Mouse (Mus musculus): ENCODE measurements around the gene BC028528. TPM values are rescaled to one million over a fixed set of nuclear protein-coding genes. Genes with fewer than 3 reads are reported as not detected.
"Not testable (repeated sequence)": the region's sequence is repeated elsewhere in the genome, so short reads cannot be mapped to it uniquely, and the experiment has no call there.

Gene BC028528
- polyA plus RNA-seq, 1 experiment from 2014 or later = 12.4 TPM

GRCm38 (mm10) chr3:95928261-95928657 is 36.5 kb upstream of the BC028528 start:
- Histone ChIP-seq H3K27me3 (no peaks in the 10 kb centered on the region), H3K36me3 (ENCODE audit: poor library complexity, severe bottlenecking) (peaks cover 2% of the 10 kb centered on the region; the same call in 1 of the 2 replicates), H3K9ac (peak overlapping the region; percentile 56), H3K27ac (peak overlapping the region; percentile 80; the same call in 1 of the 2 replicates), H3K9me3 (replicated peaks) (no peaks in the 10 kb centered on the region), H3K4me1 (peaks cover 23% of the 10 kb centered on the region), H3K4me2 (peak overlapping the region; percentile 64), H3K4me3 (peak overlapping the region; percentile 41)
- no peak for ATAC-seq
- 73% methylated on average over 6 of the region's 6 CpGs for WGBS

GRCm38 (mm10) chr3:95925087-95925486 is 33.3 kb upstream of the BC028528 start:
- no peaks in the 10 kb centered on the region for H3K36me3 ChIP-seq (ENCODE audit: poor library complexity, severe bottlenecking)
- H3K27me3 ChIP-seq = no peaks in the 10 kb centered on the region
- no peaks in the 10 kb centered on the region for H3K4me1 ChIP-seq
- H3K9me3 ChIP-seq (replicated peaks) = no peaks in the 10 kb centered on the region
- no peak overlapping the region for H3K27ac ChIP-seq
- H3K4me2 ChIP-seq = no peak overlapping the region
- no peak overlapping the region for H3K4me3 ChIP-seq
- ATAC-seq = no peak
- no peak overlapping the region for H3K9ac ChIP-seq
- 86% methylated on average over 5 of the region's 5 CpGs for WGBS

GRCm38 (mm10) chr3:95924185-95924584 is 32.4 kb upstream of the BC028528 start:
- Histone ChIP-seq H3K9me3 (replicated peaks) (no peaks in the 10 kb centered on the region), H3K4me2 (no peak overlapping the region), H3K4me3 (no peak overlapping the region), H3K4me1 (no peaks in the 10 kb centered on the region), H3K9ac (no peak overlapping the region), H3K27me3 (no peaks in the 10 kb centered on the region), H3K27ac (no peak overlapping the region), H3K36me3 (ENCODE audit: poor library complexity, severe bottlenecking) (no peaks in the 10 kb centered on the region)
- WGBS = 75% methylated on average over 4 of the region's 4 CpGs
- no peak for ATAC-seq

- not testable (repeated sequence) for H3K4me2 ChIP-seq; ATAC-seq; H3K27ac ChIP-seq; H3K9me3 ChIP-seq (replicated peaks); H3K9ac ChIP-seq; H3K36me3 ChIP-seq (ENCODE audit: poor library complexity, severe bottlenecking); H3K27me3 ChIP-seq; H3K4me1 ChIP-seq; H3K4me3 ChIP-seq
- 86% methylated on average over 7 of the region's 7 CpGs for WGBS
Measured at GRCm38 (mm10) chr3:95923429-95923828, 31.6 kb upstream of the BC028528 start.

GRCm38 (mm10) chr3:95920532-95920931 is 28.7 kb upstream of the BC028528 start:
- not testable (repeated sequence) for ATAC-seq, H3K27me3 ChIP-seq, H3K4me3 ChIP-seq

GRCm38 (mm10) chr3:95916760-95917159 is 25.0 kb upstream of the BC028528 start:
- WGBS = 83% methylated on average over 7 of the region's 7 CpGs
- Histone ChIP-seq H3K4me2 (no peak overlapping the region), H3K9ac (no peak overlapping the region), H3K4me3 (no peak overlapping the region), H3K4me1 (no peaks in the 10 kb centered on the region), H3K9me3 (replicated peaks) (no peaks in the 10 kb centered on the region), H3K27me3 (no peaks in the 10 kb centered on the region), H3K27ac (no peak overlapping the region), H3K36me3 (ENCODE audit: poor library complexity, severe bottlenecking) (no peaks in the 10 kb centered on the region)
- no peak for ATAC-seq

More at GRCm38 (mm10) chr3:95920532-95920931, 28.7 kb upstream of the BC028528 start:
- not testable (repeated sequence) for H3K9ac ChIP-seq; H3K36me3 ChIP-seq (ENCODE audit: poor library complexity, severe bottlenecking); H3K4me1 ChIP-seq; H3K4me2 ChIP-seq; H3K9me3 ChIP-seq (replicated peaks); H3K27ac ChIP-seq
- WGBS = 64% methylated on average over 2 of the region's 2 CpGs

GRCm38 (mm10) chr3:95914706-95915105 is 22.9 kb upstream of the BC028528 start:
- H3K4me3 ChIP-seq = no peak overlapping the region
- H3K4me2 ChIP-seq = no peak overlapping the region
- H3K36me3 ChIP-seq (ENCODE audit: poor library complexity, severe bottlenecking) = no peaks in the 10 kb centered on the region
- no peaks in the 10 kb centered on the region for H3K9me3 ChIP-seq (replicated peaks)
- H3K27ac ChIP-seq = no peak overlapping the region
- 100% methylated on average over 4 of the region's 4 CpGs for WGBS
- ATAC-seq = no peak
- H3K27me3 ChIP-seq = no peaks in the 10 kb centered on the region
- H3K4me1 ChIP-seq = no peaks in the 10 kb centered on the region
- no peak overlapping the region for H3K9ac ChIP-seq

- H3K9me3 ChIP-seq (replicated peaks) = no peaks in the 10 kb centered on the region
- no peaks in the 10 kb centered on the region for H3K36me3 ChIP-seq (ENCODE audit: poor library complexity, severe bottlenecking)
- H3K4me2 ChIP-seq = no peak overlapping the region
- WGBS = 43% methylated on average over 4 of the region's 4 CpGs
- no peak overlapping the region for H3K9ac ChIP-seq
- ATAC-seq = no peak
- H3K27ac ChIP-seq = no peak overlapping the region
- H3K4me1 ChIP-seq = peaks cover 29% of the 10 kb centered on the region
- H3K4me3 ChIP-seq = no peak overlapping the region
- H3K27me3 ChIP-seq = peaks cover 3% of the 10 kb centered on the region
Measured at GRCm38 (mm10) chr3:95907613-95908012, 15.8 kb upstream of the BC028528 start.

- H3K4me3 ChIP-seq = peak overlapping the region; percentile 38
- ATAC-seq = no peak
- under 1% methylated on average over 12 of the region's 12 CpGs for WGBS
- no peak overlapping the region for H3K27ac ChIP-seq
- H3K9me3 ChIP-seq (replicated peaks) = no peaks in the 10 kb centered on the region
- peaks cover 3% of the 10 kb centered on the region for H3K27me3 ChIP-seq
- peaks cover 31% of the 10 kb centered on the region for H3K4me1 ChIP-seq
- H3K9ac ChIP-seq = peak overlapping the region; percentile 21; the same call in 1 of the 2 replicates
- H3K36me3 ChIP-seq (ENCODE audit: poor library complexity, severe bottlenecking) = no peaks in the 10 kb centered on the region
- peak overlapping the region; percentile 67 for H3K4me2 ChIP-seq
Measured at GRCm38 (mm10) chr3:95906860-95907259, 15.1 kb upstream of the BC028528 start.

GRCm38 (mm10) chr3:95905940-95906492 is 14.2 kb upstream of the BC028528 start:
- ATAC-seq = no peak; the same call in 1 of the 2 replicates
- Histone ChIP-seq H3K36me3 (ENCODE audit: poor library complexity, severe bottlenecking) (no peaks in the 10 kb centered on the region), H3K27ac (no peak overlapping the region), H3K4me2 (peak overlapping the region; percentile 67), H3K9me3 (replicated peaks) (no peaks in the 10 kb centered on the region), H3K4me3 (peak overlapping the region; percentile 38), H3K4me1 (peaks cover 33% of the 10 kb centered on the region), H3K9ac (peak overlapping the region; percentile 62), H3K27me3 (peaks cover 3% of the 10 kb centered on the region)
- 1% methylated on average over 12 of the region's 12 CpGs for WGBS

GRCm38 (mm10) chr3:95905146-95905939 is 13.5 kb upstream of the BC028528 start:
- Histone ChIP-seq H3K9me3 (replicated peaks) (no peaks in the 10 kb centered on the region), H3K4me3 (peak overlapping the region; percentile 38), H3K27me3 (peaks cover 3% of the 10 kb centered on the region), H3K4me2 (peak overlapping the region; percentile 67), H3K9ac (peak overlapping the region; percentile 62), H3K4me1 (peaks cover 33% of the 10 kb centered on the region), H3K36me3 (ENCODE audit: poor library complexity, severe bottlenecking) (no peaks in the 10 kb centered on the region), H3K27ac (peak overlapping the region; percentile 27)
- under 1% methylated on average over 18 of the region's 18 CpGs for WGBS
- peak; percentile 61 for ATAC-seq

GRCm38 (mm10) chr3:95904568-95904967 is 12.8 kb upstream of the BC028528 start, which contains the start of gene Car14:
Car14 (minus strand) TSS chr3:95904691.
- Histone ChIP-seq H3K4me2 (peak within 1 kb of the TSS; percentile 67), H3K27ac (peak within 1 kb of the TSS; percentile 27), H3K4me3 (peak within 1 kb of the TSS; percentile 38), H3K27me3 (peaks cover 3% of the 10 kb centered on the region), H3K4me1 (peaks cover 33% of the 10 kb centered on the region), H3K9ac (peak within 1 kb of the TSS; percentile 62), H3K9me3 (replicated peaks) (no peaks in the 10 kb centered on the region), H3K36me3 (ENCODE audit: poor library complexity, severe bottlenecking) (no peaks in the 10 kb centered on the region; the same call in 1 of the 2 replicates)
- ATAC-seq = peak; percentile 40; the same call in 1 of the 2 replicates
- WGBS = 0% methylated on average over 15 of the region's 15 CpGs
